Comparison of ENCODE assay signal across 24 mouse cellular contexts in the genomic region with DNA sequence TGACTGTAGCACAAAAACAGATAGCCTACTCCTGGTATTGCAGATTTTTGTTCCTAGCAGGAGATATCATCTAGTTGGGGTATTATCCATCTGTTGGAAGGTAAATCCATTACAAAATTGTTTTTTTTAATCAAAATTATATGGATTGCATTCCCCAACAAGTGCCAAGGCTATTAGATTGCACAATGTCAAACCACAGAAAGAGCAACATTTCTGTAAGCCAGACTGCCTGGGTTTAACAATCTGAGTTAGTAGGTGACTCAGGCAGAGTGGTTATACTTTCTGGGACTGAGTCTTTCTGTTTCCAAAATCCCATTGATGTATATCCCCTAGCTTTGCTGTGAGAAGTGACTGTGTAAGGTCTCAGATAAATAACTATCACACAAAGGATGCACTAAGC.
DNase-seq lines count a peak whose midpoint lies in the region; ATAC-seq and TF ChIP-seq lines count a peak whose summit lies in the region.
"Had no signal": no experiment of that assay in that cellular context is flagged by ENCODE, and none has a peak within 500 bp of the region (broad histone marks: within the 10 kb centered on the region; RNA-seq: fewer than 3 reads in every experiment).

No protein-coding gene starts in this region.

- H3K4me1 ChIP-seq in liver, adult 2 months (ENCODE audit: control insufficient read depth, insufficient read depth, low read length): peaks cover 9% of the 10 kb centered on the region
- H3K4me1 ChIP-seq in liver, postnatal 0 days (ENCODE audit: insufficient read depth): no peaks in the 10 kb centered on the region
- H3K4me1 ChIP-seq: hindbrain, embryonic 15.5 days had no signal

- H3K4me3 ChIP-seq in liver, adult 2 months (ENCODE audit: insufficient read depth, low read depth, low read length): no peak overlapping the region
- H3K4me3 ChIP-seq in liver, postnatal 0 days (ENCODE audit: low read depth, low read length): no peak overlapping the region
- H3K4me3 ChIP-seq in C2C12 (ENCODE audit: insufficient read depth, poor library complexity, severe bottlenecking) (no peak overlapping the region), myocyte (no peak overlapping the region)
- H3K4me3 ChIP-seq: embryonic facial prominence, embryonic 10.5 days; embryonic facial prominence, embryonic 13.5 days; gastrocnemius, adult 2 months; hindbrain, embryonic 12.5 days; hindbrain, embryonic 15.5 days had no signal

- H3K9me3 ChIP-seq in liver, postnatal 0 days (ENCODE audit: low read length): no peaks in the 10 kb centered on the region
- H3K9me3 ChIP-seq: embryonic facial prominence, embryonic 10.5 days; embryonic facial prominence, embryonic 13.5 days; hindbrain, embryonic 12.5 days; hindbrain, embryonic 15.5 days had no signal

- H3K27me3 ChIP-seq in liver, adult 2 months (ENCODE audit: control insufficient read depth, insufficient read depth, low read length): no peaks in the 10 kb centered on the region
- H3K27me3 ChIP-seq in liver, postnatal 0 days (ENCODE audit: insufficient read depth, low read length): no peaks in the 10 kb centered on the region
- H3K27me3 ChIP-seq in C2C12 (ENCODE audit: control insufficient read depth, insufficient read depth, insufficient read length) (no peaks in the 10 kb centered on the region), myocyte (ENCODE audit: control insufficient read depth, insufficient read depth, insufficient read length) (no peaks in the 10 kb centered on the region)
- H3K27me3 ChIP-seq: embryonic facial prominence, embryonic 13.5 days; hindbrain, embryonic 12.5 days; hindbrain, embryonic 15.5 days had no signal

- H3ac ChIP-seq in C2C12 (ENCODE audit: control insufficient read depth, insufficient read length, low read depth): no peak overlapping the region
- no peak overlapping the region for H3ac ChIP-seq in myocyte (ENCODE audit: control insufficient read depth, insufficient read length)

- intact Hi-C loops in left cerebral cortex, postnatal 14 days (cut with DNase I): no loop called here

- TF ChIP-seq POLR2A in liver, adult 2 months (IDR thresholded peaks at IDR 0.05; ENCODE audit: extremely low read depth, insufficient read depth, low read length): no peak
- no peak for TF ChIP-seq POLR2A in myocyte (IDR thresholded peaks at IDR 0.05; ENCODE audit: insufficient read length, low read depth)

- TF ChIP-seq EP300 in liver, postnatal 0 days (IDR thresholded peaks at IDR 0.05; ENCODE audit: low read depth): no peak

- H3K36me3 ChIP-seq in liver, adult 2 months (ENCODE audit: control insufficient read depth, insufficient read depth, low read length): no peaks in the 10 kb centered on the region
- H3K36me3 ChIP-seq in liver, postnatal 0 days (replicated peaks; ENCODE audit: insufficient read depth, low read length): no peaks in the 10 kb centered on the region
- H3K36me3 ChIP-seq in C2C12 (ENCODE audit: control insufficient read depth, insufficient read depth): no peaks in the 10 kb centered on the region
- no peaks in the 10 kb centered on the region for H3K36me3 ChIP-seq in myocyte (ENCODE audit: control insufficient read depth, insufficient read depth)
- H3K36me3 ChIP-seq: embryonic facial prominence, embryonic 10.5 days; embryonic facial prominence, embryonic 13.5 days; hindbrain, embryonic 12.5 days; hindbrain, embryonic 15.5 days had no signal

- no peak for TF ChIP-seq CTCF in liver, adult 2 months (IDR thresholded peaks at IDR 0.05; ENCODE audit: low read depth, low read length)
- TF ChIP-seq CTCF in liver, postnatal 0 days (IDR thresholded peaks at IDR 0.05; ENCODE audit: low read depth): no peak
- no peak for TF ChIP-seq CTCF in C2C12 (IDR thresholded peaks at IDR 0.05; ENCODE audit: control insufficient read depth, insufficient read depth, insufficient read length)

- H3K4me2 ChIP-seq in liver, postnatal 0 days (ENCODE audit: low read depth, low read length): no peak overlapping the region
- H3K4me2 ChIP-seq in myocyte (ENCODE audit: low read depth): no peak overlapping the region
- H3K4me2 ChIP-seq: embryonic facial prominence, embryonic 13.5 days; heart, embryonic 11.5 days; hindbrain, embryonic 12.5 days; hindbrain, embryonic 15.5 days had no signal

- ATAC-seq in liver, postnatal 0 days: no peak
- no peak for ATAC-seq in megakaryocyte-erythroid progenitor cell, adult 5-6 weeks (replicated peaks; ENCODE audit: low FRiP score, low TSS enrichment, poor library complexity, severe bottlenecking)
- ATAC-seq: forebrain, embryonic 14.5 days; forebrain, postnatal 0 days had no signal

- H3K27ac ChIP-seq in liver, adult 2 months (replicated peaks; ENCODE audit: insufficient read depth, low read depth, low read length): peak overlapping the region; percentile 31; the same call in 1 of the 2 replicates
- no peak overlapping the region for H3K27ac ChIP-seq in liver, postnatal 0 days (ENCODE audit: low read depth)
- H3K27ac ChIP-seq: embryonic facial prominence, embryonic 10.5 days; embryonic facial prominence, embryonic 13.5 days; gastrocnemius, adult 2 months; hindbrain, embryonic 12.5 days; hindbrain, embryonic 15.5 days had no signal

- DNase-seq in liver, adult 2 months (ENCODE audit: extremely low read depth, low read depth, low spot score): peak; percentile 65
- no peak for DNase-seq in liver, postnatal 0 days
- peak; percentile 64 for DNase-seq in adipocyte (ENCODE audit: low spot score)
- DNase-seq in left cerebral cortex, postnatal 14 days (ENCODE audit: low spot score in 2 of 2): no peak
- DNase-seq in ovary, adult 18-20 months (ENCODE audit: low spot score): no peak
- DNase-seq: adrenal gland, adult 8-10 months; adrenal gland, postnatal 25 days; cerebellum, adult 2 months; cerebellum, adult 9-11 months; cerebellum, postnatal 36 days; embryo, embryonic 11 days; forebrain, postnatal 0 days; gastrocnemius, adult 2 months; gastrocnemius, postnatal 14 days; heart, adult 11 months had no signal

- H3K79me2 ChIP-seq in liver, adult 2 months (ENCODE audit: control insufficient read depth, insufficient read depth, low read length): no peaks in the 10 kb centered on the region
- H3K79me2 ChIP-seq in C2C12 (ENCODE audit: control insufficient read depth, insufficient read depth) (no peaks in the 10 kb centered on the region), myocyte (ENCODE audit: control insufficient read depth, insufficient read depth) (no peaks in the 10 kb centered on the region)

- H3K79me3 ChIP-seq in C2C12 (ENCODE audit: low read depth): no peaks in the 10 kb centered on the region

- no peak overlapping the region for H3K9ac ChIP-seq in liver, adult 2 months (ENCODE audit: low read depth, low read length)
- no peak overlapping the region for H3K9ac ChIP-seq in liver, postnatal 0 days (replicated peaks)
- H3K9ac ChIP-seq: embryonic facial prominence, embryonic 13.5 days; forebrain, postnatal 0 days; hindbrain, embryonic 12.5 days; hindbrain, embryonic 15.5 days had no signal

TF ChIP-seq in C2C12, 6 proteins besides CTCF, POLR2A, EP300 and RAD21:
- TF ChIP-seq CEBPB (IDR thresholded peaks at IDR 0.05; ENCODE audit: low read depth) (peak; percentile 98), FOSL1 (IDR thresholded peaks at IDR 0.05; ENCODE audit: insufficient read depth, low read length, poor library complexity, severe bottlenecking) (no peak)

TF ChIP-seq in myocyte, 11 proteins besides CTCF, POLR2A, EP300 and RAD21:
- TF ChIP-seq CEBPB (IDR thresholded peaks at IDR 0.05; ENCODE audit: insufficient read depth, poor library complexity, severe bottlenecking) (peak; percentile 94), POLR2AphosphoS2 (IDR thresholded peaks at IDR 0.05; ENCODE audit: insufficient read length, low read depth) (no peak), MAX (IDR thresholded peaks at IDR 0.05; ENCODE audit: low read depth) (no peak), TCF12 (IDR thresholded peaks at IDR 0.05; ENCODE audit: insufficient read depth, poor library complexity, severe bottlenecking) (no peak)

Comparison
In these comparisons a context has a peak if more than half of its experiments do, and no peak if none do; other contexts are left out.
1. DNase-seq: peak in liver, adult 2 months (single experiment) and adipocyte (single experiment); none in liver, postnatal 0 days (single experiment), left cerebral cortex, postnatal 14 days (0 of 2) and ovary, adult 18-20 months (single experiment).